Mouse (Mus musculus) heart, adult 18-20 months (tissue): Measurements from ENCODE around the gene Nsun2. TPM values are rescaled to one million over a fixed set of nuclear protein-coding genes. Genes with fewer than 3 reads are reported as not detected.
"Not testable (repeated sequence)": the region's sequence is repeated elsewhere in the genome, so short reads cannot be mapped to it uniquely, and the experiment has no call there.

Source experiments
- DNase-seq, 2 experiments: peaks; one replicate each; pipeline ENCODE4 v3.0.0; 2021 to 2022; ENCODE audit warnings: mixed read lengths in 1 of 2
- total RNA-seq, 2 experiments: library from RNA; stranded (reverse); gene quantifications; 2 replicates each; pipeline ENCODE4 v1.2.3; 2021

The Nsun2 gene
- total RNA-seq, 2 experiments from 2014 or later, result 47.1 to 49.1 TPM

GRCm38 (mm10) chr13:69588263-69588662 lies 54.7 kb downstream of the Nsun2 start:
- no peak for DNase-seq

GRCm38 (mm10) chr13:69591338-69591737 lies 57.8 kb downstream of the Nsun2 start:
- DNase-seq, result no peak

- no peak for DNase-seq
These were observed 58.7 kb downstream of the Nsun2 start for GRCm38 (mm10) chr13:69592226-69592625.

- no peak for DNase-seq
These were observed 59.9 kb downstream of the Nsun2 start for GRCm38 (mm10) chr13:69593453-69593852.

DNA sequence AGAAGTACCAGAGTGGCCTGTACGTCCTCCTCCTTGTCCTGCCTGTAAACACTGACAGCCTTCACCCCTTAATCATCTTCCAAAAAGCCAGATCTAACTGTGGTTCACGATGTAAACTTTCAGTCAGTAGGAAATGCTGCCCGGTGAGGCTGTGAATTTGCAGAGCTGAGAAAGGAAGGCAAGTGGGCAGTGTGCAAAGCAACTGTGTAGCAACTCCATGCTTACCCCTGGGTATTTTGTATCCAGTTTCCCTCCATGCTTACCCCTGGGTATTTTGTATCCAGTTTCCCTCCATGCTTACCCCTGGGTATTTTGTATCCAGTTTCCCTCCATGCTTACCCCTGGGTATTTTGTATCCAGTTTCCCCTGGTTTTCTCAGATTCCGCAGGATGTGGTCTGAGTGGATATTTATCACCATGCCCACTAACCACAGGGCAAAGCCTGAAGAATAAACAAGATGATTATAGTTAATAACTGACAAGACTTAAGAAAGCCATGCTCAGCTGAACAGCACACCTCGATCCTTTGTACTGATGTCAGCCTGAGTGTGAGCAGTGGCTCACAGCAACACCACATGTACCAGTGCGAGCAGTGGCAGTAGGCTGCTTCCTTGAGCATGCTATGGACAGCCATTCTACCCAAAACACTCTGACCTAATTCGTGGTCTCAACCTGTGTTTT lies 61.2 kb downstream of the Nsun2 start:
- no peak for DNase-seq

- no peak for DNase-seq
These were observed 62.4 kb downstream of the Nsun2 start for GRCm38 (mm10) chr13:69595911-69596310.

GRCm38 (mm10) chr13:69596515-69596914 lies 63.0 kb downstream of the Nsun2 start:
- no peak for DNase-seq

DNA sequence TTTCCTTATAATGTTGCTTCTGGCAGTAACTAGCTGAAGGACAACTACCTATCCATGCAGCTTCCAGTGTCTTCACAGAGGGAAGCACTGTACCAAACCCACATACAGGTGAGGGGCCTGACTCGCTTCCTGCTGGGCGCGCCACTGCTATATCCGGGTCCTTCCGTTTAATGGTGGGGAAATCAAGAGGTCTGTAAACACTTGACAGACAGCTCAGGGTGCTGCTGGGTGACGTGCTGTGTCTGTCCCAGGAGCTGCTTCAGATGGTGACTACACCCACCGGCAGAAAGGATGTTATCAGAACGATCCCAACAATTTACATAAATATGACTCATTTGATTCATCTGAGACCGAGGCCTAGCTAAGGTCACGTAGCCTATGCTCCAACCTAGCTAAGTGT lies 65.3 kb downstream of the Nsun2 start:
- no peak for DNase-seq

DNA sequence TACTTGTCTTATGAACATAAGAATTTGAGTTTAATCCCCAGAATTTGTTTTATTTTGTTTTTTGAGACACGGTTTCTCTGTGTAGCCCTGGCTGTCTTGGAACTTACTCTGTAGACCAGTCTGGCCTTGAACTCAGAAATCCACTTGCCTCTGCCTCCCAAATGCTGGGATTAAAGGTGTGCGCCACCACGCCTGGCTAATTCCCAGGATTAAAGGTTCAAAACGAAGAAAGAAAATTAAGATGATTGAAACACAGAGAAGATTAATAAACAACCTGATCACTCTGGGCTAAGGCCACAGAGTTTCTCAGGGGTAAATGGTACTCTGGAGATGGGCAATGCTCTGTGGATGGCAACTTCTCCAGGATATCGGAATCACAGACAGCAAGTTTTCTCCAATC lies 67.3 kb downstream of the Nsun2 start:
- DNase-seq, result not testable (repeated sequence)

DNA sequence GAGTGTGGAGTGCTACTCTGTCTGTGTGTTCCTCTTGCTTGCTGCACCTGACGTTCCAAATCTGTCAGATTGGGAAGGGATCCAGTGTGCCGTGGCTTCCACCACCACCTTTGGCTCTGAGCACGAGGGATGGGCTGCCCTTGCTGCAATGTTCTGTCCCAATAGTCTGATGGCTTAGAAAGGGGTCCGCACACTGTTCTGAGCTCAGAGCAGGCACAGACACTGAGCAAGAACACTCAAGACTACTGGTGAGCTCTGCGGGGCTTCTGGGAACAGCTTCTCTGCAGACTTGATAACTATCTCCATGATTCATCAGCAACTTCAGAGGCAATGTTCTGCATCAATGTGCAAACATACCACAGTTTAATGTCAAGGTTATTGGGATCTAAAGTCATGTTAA lies 67.8 kb downstream of the Nsun2 start:
- DNase-seq, result no peak

GRCm38 (mm10) chr13:69604670-69605069 lies 71.1 kb downstream of the Nsun2 start:
- no peak for DNase-seq

GRCm38 (mm10) chr13:69608734-69609133 lies 75.2 kb downstream of the Nsun2 start:
- DNase-seq, result no peak

- DNase-seq, result peak in 1 of 2 experiments; percentile 31
These were observed 77.3 kb downstream of the Nsun2 start for GRCm38 (mm10) chr13:69610751-69611397.

- peak; percentile 100 for DNase-seq
These were observed 78.0 kb downstream of the Nsun2 start, which contains the start of gene Srd5a1 for GRCm38 (mm10) chr13:69611398-69612174. TSS of gene Srd5a1 (minus strand) at chr13:69611442.

- no peak for DNase-seq
These were observed 78.6 kb downstream of the Nsun2 start for GRCm38 (mm10) chr13:69612175-69612544.

DNA sequence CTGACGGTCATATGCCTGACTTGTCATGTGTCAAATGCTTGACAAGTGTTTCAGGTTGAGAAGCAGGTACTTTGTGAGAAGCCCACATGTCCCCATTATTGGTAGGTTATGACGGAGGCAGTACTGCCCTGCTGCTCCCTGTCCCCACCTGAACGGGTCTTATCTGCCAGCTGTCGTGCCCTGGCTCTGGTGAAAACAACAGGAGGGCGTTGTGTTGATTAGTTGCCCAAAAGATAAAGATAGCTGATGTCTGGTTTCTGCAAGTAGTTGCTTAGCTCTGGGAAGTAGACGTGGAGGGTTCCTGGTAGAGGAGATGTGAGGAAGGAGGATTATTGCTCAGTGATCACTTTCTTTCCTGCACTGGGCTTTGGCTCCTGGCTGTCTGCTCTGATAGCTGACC lies 83.2 kb downstream of the Nsun2 start:
- no peak for DNase-seq

DNA sequence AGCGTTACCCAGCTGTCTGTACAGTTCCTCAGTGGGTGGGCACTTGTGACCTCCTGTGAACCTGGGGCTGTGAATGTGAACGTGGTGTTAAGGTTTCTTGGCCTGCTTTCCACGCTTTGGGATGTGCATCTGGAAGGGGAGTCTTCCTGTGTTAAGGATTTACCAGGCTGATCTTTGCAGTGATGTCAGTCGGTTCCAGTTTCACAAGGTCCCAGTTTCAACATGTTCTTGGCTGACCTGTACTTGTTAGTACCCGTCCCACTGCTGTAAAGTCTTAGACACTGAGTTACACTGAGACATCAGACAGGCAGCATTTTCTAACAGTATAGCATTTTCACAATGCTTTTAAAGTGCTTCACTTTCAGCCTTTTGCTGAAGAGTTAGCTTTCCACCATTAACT lies 90.3 kb downstream of the Nsun2 start:
- DNase-seq, result no peak

- DNase-seq, result no peak
These were observed 91.0 kb downstream of the Nsun2 start for GRCm38 (mm10) chr13:69624510-69624909.

DNA sequence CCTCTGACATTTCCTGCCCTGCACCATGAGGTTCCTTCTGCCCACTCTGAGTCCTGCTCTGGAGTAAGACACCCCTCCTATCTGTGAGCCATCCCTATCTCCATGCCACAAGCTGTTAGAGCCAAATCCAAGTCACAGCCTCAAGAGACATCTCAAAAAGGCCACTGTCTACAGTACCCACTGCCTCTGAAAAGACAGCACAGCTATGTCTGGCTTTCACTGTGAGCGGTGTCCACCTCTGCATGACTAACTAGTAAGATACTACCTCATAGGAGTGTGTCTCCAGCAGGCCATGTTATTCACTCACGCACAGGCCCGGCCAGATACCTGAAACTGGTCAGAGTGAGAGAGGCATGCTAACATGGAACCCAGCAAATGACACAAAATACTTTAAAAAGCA lies 94.4 kb downstream of the Nsun2 start:
- no peak for DNase-seq

- DNase-seq, result no peak
These were observed 97.0 kb downstream of the Nsun2 start for GRCm38 (mm10) chr13:69630576-69630975.

DNA sequence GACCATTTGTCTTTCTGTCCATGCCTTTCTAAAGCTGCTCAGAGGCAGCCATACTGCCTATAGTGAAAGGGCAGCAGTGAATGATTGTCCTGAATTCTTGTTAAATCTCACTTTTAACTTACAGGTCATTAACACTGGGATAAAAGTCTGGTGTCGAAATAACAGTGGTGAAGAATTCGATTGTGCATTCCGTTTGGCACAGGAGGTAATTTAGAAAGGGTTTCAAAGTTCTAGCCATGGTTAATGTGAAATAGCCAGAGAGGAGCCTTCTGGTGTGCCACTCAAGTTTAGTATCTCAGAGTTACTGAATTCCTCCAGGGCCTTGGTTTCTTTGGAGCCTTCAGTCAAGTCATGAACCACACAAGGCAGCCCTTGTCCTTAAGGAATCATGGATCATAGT lies 97.6 kb downstream of the Nsun2 start:
- no peak for DNase-seq

DNA sequence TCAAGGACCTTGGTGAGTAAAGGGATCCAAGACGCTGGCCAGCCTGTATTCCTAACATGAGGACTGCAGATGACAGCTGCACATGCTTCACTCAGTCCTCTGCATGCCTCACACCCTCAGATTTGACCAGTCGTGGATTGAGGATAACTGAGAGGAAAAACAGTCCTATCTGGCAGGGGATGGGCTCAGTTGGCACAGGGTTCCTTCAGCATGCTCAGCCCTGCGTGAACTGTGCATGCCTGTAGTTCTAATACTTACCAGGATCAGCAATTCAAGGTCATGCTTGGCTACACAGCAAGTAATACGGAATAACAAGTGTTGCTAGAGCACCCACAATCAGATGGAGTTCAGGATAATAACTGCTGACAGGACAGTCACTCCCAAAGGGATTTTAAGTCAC lies 98.1 kb downstream of the Nsun2 start:
- DNase-seq, result no peak

DNA sequence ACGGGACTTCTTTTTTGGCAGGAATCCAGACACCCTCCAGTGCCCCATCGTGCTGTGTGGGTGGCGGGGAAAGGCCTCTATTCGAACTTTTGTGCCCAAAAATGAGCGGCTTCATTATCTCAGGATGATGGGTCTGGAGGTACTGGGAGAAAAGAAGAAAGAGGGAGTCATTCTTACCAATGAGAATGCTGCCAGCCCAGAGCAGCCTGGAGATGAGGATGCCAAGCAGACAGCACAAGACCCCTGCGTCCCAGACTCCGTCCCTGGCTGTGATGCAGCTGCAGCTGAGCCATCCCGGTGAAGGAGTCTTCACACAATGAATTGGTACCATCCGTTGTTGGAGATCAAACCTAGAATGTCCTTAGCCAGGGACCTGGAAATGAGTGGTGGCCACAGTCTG lies 100.0 kb downstream of the Nsun2 start:
- no peak for DNase-seq
